Mouse (Mus musculus) brain, adult 10 weeks (tissue): ENCODE data around the gene Olfr723. TPM values are rescaled to one million over a fixed set of nuclear protein-coding genes. Genes with fewer than 3 reads are reported as not detected.

ENCODE experiments used
- polyA plus RNA-seq: library from polyadenylated mRNA; stranded (reverse); fragments of 350-450 nt; fragmentation: Illumina TruSeq; extraction: RNeasy Lipid Tissue Mini Kit (QIAGEN cat#74804); gene quantifications from one replicate; pipeline ENCODE4 v1.2.3, GENCODE M21; 2015; ENCODE audit warnings: low read depth, low replicate concordance

Olfr723 gene
- not detected for polyA plus RNA-seq

DNA sequence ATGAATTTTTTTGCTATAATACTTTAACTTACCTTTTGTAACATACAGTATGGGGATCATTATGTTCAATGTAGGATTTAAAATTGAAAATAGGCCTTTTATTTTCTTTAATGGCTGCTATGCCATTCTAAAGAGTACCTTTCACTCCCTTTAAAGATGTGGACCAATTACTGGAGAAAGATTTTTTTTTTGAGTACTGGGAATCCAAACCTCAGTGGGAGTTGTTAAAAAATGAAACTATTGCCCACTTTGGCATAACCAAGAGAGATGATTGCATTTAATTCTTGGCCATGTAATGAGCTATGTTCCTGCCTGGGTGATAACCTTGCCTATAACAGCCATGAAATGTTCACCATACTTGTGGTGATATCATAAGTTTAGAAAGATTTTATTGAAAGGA is at the start of gene Olfr723:
TSS of gene Olfr723 (minus strand) at position 101 of the 400 bp plus-strand sequence.

GRCm38 (mm10) chr14:49963174-49963573 is 31.6 kb upstream of the Olfr723 start, which contains the start of gene Olfr724:
Gene Olfr724 (minus strand): TSS chr14:49963274.

DNA sequence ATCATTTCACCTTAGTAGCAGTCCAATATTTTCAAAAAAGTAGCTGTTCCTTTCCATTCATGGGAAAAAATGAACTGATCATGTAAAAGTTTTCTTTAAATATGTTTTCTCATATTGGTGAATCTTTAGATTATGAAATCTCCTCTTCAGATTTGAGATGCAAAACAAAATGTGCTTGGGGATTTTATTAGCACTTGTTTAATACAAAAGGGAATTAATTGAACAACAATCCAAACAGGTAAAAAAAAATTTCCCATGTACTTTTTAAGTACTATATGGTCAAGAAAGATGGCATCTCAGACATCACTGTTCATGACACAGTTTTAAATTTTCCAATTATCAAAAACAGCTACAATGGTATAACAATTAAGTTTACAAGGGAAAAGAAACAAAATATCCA is 29.7 kb downstream of the Olfr723 start, which contains the start of gene Olfr722:
TSS of gene Olfr722 (minus strand) at position 101 of the 400 bp plus-strand sequence.

Other genes with a start within 250 kb of the Olfr723 start
- gene Armh4, start 148.4 kb downstream of the Olfr723 start, polyA plus RNA-seq: 25.8 TPM
- gene Olfr722, start 29.8 kb downstream of the Olfr723 start, polyA plus RNA-seq: not detected
- gene Olfr724, start 31.5 kb upstream of the Olfr723 start, polyA plus RNA-seq: not detected
- gene Olfr725, start 108.6 kb upstream of the Olfr723 start, polyA plus RNA-seq: not detected
- not detected for gene Olfr726, start 159.2 kb upstream of the Olfr723 start, polyA plus RNA-seq
- not detected for gene Olfr727, start 191.4 kb upstream of the Olfr723 start, polyA plus RNA-seq
- not detected for gene Olfr728, start 210.9 kb upstream of the Olfr723 start, polyA plus RNA-seq
- not detected for gene Olfr729, start 221.1 kb upstream of the Olfr723 start, polyA plus RNA-seq